ENCODE assay signal across 8 mouse cellular contexts in the genomic region with DNA sequence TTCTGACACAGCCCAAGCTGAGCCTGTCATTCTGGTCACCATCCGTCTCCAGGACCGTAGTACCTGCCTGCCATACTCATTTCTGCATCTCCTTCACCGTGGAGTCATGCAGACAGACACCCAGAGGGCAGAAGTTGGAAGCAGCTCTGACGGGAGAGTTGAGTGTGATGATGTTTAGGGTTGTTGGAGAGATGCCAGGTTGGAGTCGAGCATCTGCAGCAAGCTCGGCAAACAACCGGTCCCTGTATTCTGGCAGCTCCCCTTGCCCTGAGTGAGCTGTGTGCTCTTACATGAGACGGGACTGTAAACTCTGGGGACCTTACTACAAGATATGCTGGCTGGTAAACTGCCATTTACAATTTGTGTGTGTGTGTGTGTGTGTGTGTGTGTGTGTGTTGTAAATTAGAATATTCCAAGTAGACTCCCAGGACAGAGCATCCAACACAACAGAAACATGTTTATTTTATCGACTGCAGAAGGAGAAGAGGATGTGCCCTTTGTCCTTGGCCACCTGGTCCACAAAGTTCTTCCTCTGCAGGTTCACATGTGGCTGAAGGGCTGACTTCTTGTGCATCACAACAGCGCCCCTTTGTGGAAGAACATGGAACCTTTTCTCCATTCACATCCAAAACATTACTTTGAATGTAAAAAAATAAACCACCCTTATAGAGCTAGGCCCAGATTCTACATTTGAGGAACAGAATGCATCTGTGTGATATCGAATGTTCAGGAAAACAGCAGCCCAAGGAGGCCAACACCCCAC. TPM values are rescaled to one million over a fixed set of nuclear protein-coding genes. Genes with fewer than 3 reads are reported as not detected.
DNase-seq lines count a peak whose midpoint lies in the region; ATAC-seq lines count a peak whose summit lies in the region.

No protein-coding gene starts in this region.

- ATAC-seq in forebrain, embryonic 14.5 days = no peak
- ATAC-seq in midbrain, embryonic 14.5 days (ENCODE audit: low FRiP score, low TSS enrichment) = no peak
- ATAC-seq in midbrain, embryonic 16.5 days = no peak

- H3K36me3 ChIP-seq in forebrain, embryonic 14.5 days (ENCODE audit: control insufficient read depth, insufficient read depth, low read length) = no peaks in the 10 kb centered on the region
- no peaks in the 10 kb centered on the region for H3K36me3 ChIP-seq in forebrain, embryonic 10.5 days (replicated peaks)
- no peaks in the 10 kb centered on the region for H3K36me3 ChIP-seq in midbrain, embryonic 14.5 days (ENCODE audit: control insufficient read depth, insufficient read depth, low read length)
- no peaks in the 10 kb centered on the region for H3K36me3 ChIP-seq in midbrain, embryonic 16.5 days (ENCODE audit: control insufficient read depth, insufficient read depth, low read length)
- H3K36me3 ChIP-seq in splenic B cell, adult 2 months (ENCODE audit: control insufficient read depth, insufficient read depth, low read length, poor library complexity, severe bottlenecking) = no peaks in the 10 kb centered on the region

- no peak overlapping the region for H3K4me2 ChIP-seq in forebrain, embryonic 14.5 days (ENCODE audit: low read length)
- no peak overlapping the region for H3K4me2 ChIP-seq in midbrain, embryonic 14.5 days (ENCODE audit: low read length)
- H3K4me2 ChIP-seq in midbrain, embryonic 16.5 days (ENCODE audit: low read length) = no peak overlapping the region

- no peaks in the 10 kb centered on the region for H3K27me3 ChIP-seq in forebrain, embryonic 14.5 days (replicated peaks; ENCODE audit: control insufficient read depth, insufficient read depth, low read length)
- H3K27me3 ChIP-seq in forebrain, embryonic 10.5 days (ENCODE audit: poor library complexity, severe bottlenecking) = no peaks in the 10 kb centered on the region
- H3K27me3 ChIP-seq in midbrain, embryonic 14.5 days (ENCODE audit: control insufficient read depth, insufficient read depth, low read length) = no peaks in the 10 kb centered on the region
- no peaks in the 10 kb centered on the region for H3K27me3 ChIP-seq in midbrain, embryonic 16.5 days (ENCODE audit: control insufficient read depth, insufficient read depth, low read depth, low read length)
- H3K27me3 ChIP-seq in splenic B cell, adult 2 months (ENCODE audit: control insufficient read depth, insufficient read depth, low read length, poor library complexity, severe bottlenecking) = no peaks in the 10 kb centered on the region

- WGBS in forebrain, embryonic 14.5 days = 54% methylated on average over 11 of the region's 11 CpGs
- 75% methylated on average over 11 of the region's 11 CpGs for WGBS in forebrain, embryonic 10.5 days
- WGBS in midbrain, embryonic 14.5 days = 68% methylated on average over 11 of the region's 11 CpGs
- WGBS in midbrain, embryonic 16.5 days = 66% methylated on average over 11 of the region's 11 CpGs

- peak; percentile 19 for DNase-seq in forebrain, embryonic 14.5 days (ENCODE audit: low spot score)
- DNase-seq in forebrain, embryonic 10.5 days (ENCODE audit: extremely low spot score, low spot score) = no peak
- peak; percentile 57 for DNase-seq in midbrain, embryonic 14.5 days
- DNase-seq in brain, adult 2 months (ENCODE audit: low read depth, low spot score) = peak; percentile 78
- peak; percentile 51 to 66 for DNase-seq in kidney, postnatal 4 days
- DNase-seq in splenic B cell, adult 2 months (ENCODE audit: low read depth, low spot score) = peak; percentile 70
- DNase-seq in ovary, postnatal 36 days (ENCODE audit: low spot score) = no peak

- H3K9me3 ChIP-seq in forebrain, embryonic 14.5 days (replicated peaks; ENCODE audit: control insufficient read depth, low read length) = no peaks in the 10 kb centered on the region
- H3K9me3 ChIP-seq in forebrain, embryonic 10.5 days = no peaks in the 10 kb centered on the region
- H3K9me3 ChIP-seq in midbrain, embryonic 14.5 days (ENCODE audit: control insufficient read depth, low read length) = no peaks in the 10 kb centered on the region
- H3K9me3 ChIP-seq in midbrain, embryonic 16.5 days (replicated peaks; ENCODE audit: control insufficient read depth, low read length, poor library complexity, severe bottlenecking) = no peaks in the 10 kb centered on the region

- no peak overlapping the region for H3K9ac ChIP-seq in forebrain, embryonic 14.5 days (ENCODE audit: low read length)
- H3K9ac ChIP-seq in midbrain, embryonic 14.5 days (replicated peaks; ENCODE audit: low read length) = no peak overlapping the region
- no peak overlapping the region for H3K9ac ChIP-seq in midbrain, embryonic 16.5 days (ENCODE audit: low read depth, low read length)

- peaks cover 4% of the 10 kb centered on the region; the same call in 1 of the 2 replicates for H3K4me1 ChIP-seq in forebrain, embryonic 14.5 days (ENCODE audit: control insufficient read depth, insufficient read depth, low read length)
- H3K4me1 ChIP-seq in forebrain, embryonic 10.5 days = peaks cover 17% of the 10 kb centered on the region
- no peaks in the 10 kb centered on the region; the same call in 1 of the 2 replicates for H3K4me1 ChIP-seq in midbrain, embryonic 14.5 days (ENCODE audit: control insufficient read depth, insufficient read depth, low read length)
- H3K4me1 ChIP-seq in midbrain, embryonic 16.5 days (ENCODE audit: control insufficient read depth, insufficient read depth, low read length) = peaks cover 11% of the 10 kb centered on the region; the same call in 1 of the 2 replicates

- no peak overlapping the region for H3K4me3 ChIP-seq in forebrain, embryonic 14.5 days (ENCODE audit: low read depth, low read length)
- H3K4me3 ChIP-seq in forebrain, embryonic 10.5 days = no peak overlapping the region
- no peak overlapping the region for H3K4me3 ChIP-seq in midbrain, embryonic 14.5 days (replicated peaks; ENCODE audit: low read depth, low read length)
- H3K4me3 ChIP-seq in midbrain, embryonic 16.5 days (ENCODE audit: low read depth, low read length) = no peak overlapping the region

- no peak overlapping the region for H3K27ac ChIP-seq in forebrain, embryonic 14.5 days (ENCODE audit: low read depth, low read length)
- H3K27ac ChIP-seq in forebrain, embryonic 10.5 days = no peak overlapping the region
- no peak overlapping the region for H3K27ac ChIP-seq in midbrain, embryonic 14.5 days (replicated peaks; ENCODE audit: low read depth, low read length)
- H3K27ac ChIP-seq in midbrain, embryonic 16.5 days (ENCODE audit: low read length) = no peak overlapping the region

RNA-seq across cellular contexts. Expression of gene Hexdc, which starts 2.6 kb away (rescaled TPM):
- 11.9 and 14.8 TPM in 2 replicates for polyA plus RNA-seq in forebrain, embryonic 14.5 days (2014; fragmentation: Nextera tagmentation; extraction: Ambion mirVana)
- polyA plus RNA-seq in forebrain, embryonic 10.5 days (2016; fragmentation: Nextera tagmentation; extraction: Ambion mirVana) = 5.3 and 6.6 TPM in 2 replicates
- polyA plus RNA-seq in midbrain, embryonic 14.5 days (2014; fragmentation: Nextera tagmentation; extraction: Ambion mirVana) = 24.5 and 31.5 TPM in 2 replicates
- 34.5 and 40.9 TPM in 2 replicates for polyA plus RNA-seq in midbrain, embryonic 16.5 days (2015; fragmentation: Nextera tagmentation; extraction: Ambion mirVana)

RNA-seq across cellular contexts. Expression of gene Ogfod3, which starts 2.9 kb away (rescaled TPM):
- 18.6 and 19.5 TPM in 2 replicates for polyA plus RNA-seq in forebrain, embryonic 14.5 days (2014; fragmentation: Nextera tagmentation; extraction: Ambion mirVana)
- 23.0 and 25.1 TPM in 2 replicates for polyA plus RNA-seq in forebrain, embryonic 10.5 days (2016; fragmentation: Nextera tagmentation; extraction: Ambion mirVana)
- 24.7 and 27.1 TPM in 2 replicates for polyA plus RNA-seq in midbrain, embryonic 14.5 days (2014; fragmentation: Nextera tagmentation; extraction: Ambion mirVana)
- polyA plus RNA-seq in midbrain, embryonic 16.5 days (2015; fragmentation: Nextera tagmentation; extraction: Ambion mirVana) = 24.0 and 27.6 TPM in 2 replicates

RNA-seq across cellular contexts. Expression of gene Cybc1, which starts 27.5 kb away (rescaled TPM):
- polyA plus RNA-seq in forebrain, embryonic 14.5 days (2014; fragmentation: Nextera tagmentation; extraction: Ambion mirVana) = 45.3 and 46.0 TPM in 2 replicates
- 28.2 and 29.9 TPM in 2 replicates for polyA plus RNA-seq in forebrain, embryonic 10.5 days (2016; fragmentation: Nextera tagmentation; extraction: Ambion mirVana)
- polyA plus RNA-seq in midbrain, embryonic 14.5 days (2014; fragmentation: Nextera tagmentation; extraction: Ambion mirVana) = 37.3 and 46.1 TPM in 2 replicates
- 39.6 and 40.3 TPM in 2 replicates for polyA plus RNA-seq in midbrain, embryonic 16.5 days (2015; fragmentation: Nextera tagmentation; extraction: Ambion mirVana)

RNA-seq across cellular contexts. Expression of gene Narf, which starts 35.4 kb away (rescaled TPM):
- polyA plus RNA-seq in forebrain, embryonic 14.5 days (2014; fragmentation: Nextera tagmentation; extraction: Ambion mirVana) = 89.5 and 90.0 TPM in 2 replicates
- polyA plus RNA-seq in forebrain, embryonic 10.5 days (2016; fragmentation: Nextera tagmentation; extraction: Ambion mirVana) = 48.0 and 50.6 TPM in 2 replicates
- polyA plus RNA-seq in midbrain, embryonic 14.5 days (2014; fragmentation: Nextera tagmentation; extraction: Ambion mirVana) = 65.7 and 103 TPM in 2 replicates
- polyA plus RNA-seq in midbrain, embryonic 16.5 days (2015; fragmentation: Nextera tagmentation; extraction: Ambion mirVana) = 93.1 and 104 TPM in 2 replicates

RNA-seq across cellular contexts. Expression of gene Uts2r, which starts 41.5 kb away (rescaled TPM):
- 0.12 TPM in 1 of 2 replicates, not detected in the other for polyA plus RNA-seq in forebrain, embryonic 14.5 days (2014; fragmentation: Nextera tagmentation; extraction: Ambion mirVana)
- 0.09 TPM in 1 of 2 replicates, not detected in the other for polyA plus RNA-seq in forebrain, embryonic 10.5 days (2016; fragmentation: Nextera tagmentation; extraction: Ambion mirVana)
- 0.45 and 0.88 TPM in 2 replicates for polyA plus RNA-seq in midbrain, embryonic 14.5 days (2014; fragmentation: Nextera tagmentation; extraction: Ambion mirVana)
- 0.83 and 1.1 TPM in 2 replicates for polyA plus RNA-seq in midbrain, embryonic 16.5 days (2015; fragmentation: Nextera tagmentation; extraction: Ambion mirVana)

Comparison
In these comparisons a context has a peak if more than half of its experiments do, and no peak if none do; other contexts are left out.
1. DNase-seq: peak in forebrain, embryonic 14.5 days (single experiment), midbrain, embryonic 14.5 days (single experiment), brain, adult 2 months (single experiment), kidney, postnatal 4 days (2 of 2) and splenic B cell, adult 2 months (single experiment); none in forebrain, embryonic 10.5 days (single experiment) and ovary, postnatal 36 days (single experiment).